Comparison of ENCODE assay signal across 10 mouse cellular contexts in the genomic region with DNA sequence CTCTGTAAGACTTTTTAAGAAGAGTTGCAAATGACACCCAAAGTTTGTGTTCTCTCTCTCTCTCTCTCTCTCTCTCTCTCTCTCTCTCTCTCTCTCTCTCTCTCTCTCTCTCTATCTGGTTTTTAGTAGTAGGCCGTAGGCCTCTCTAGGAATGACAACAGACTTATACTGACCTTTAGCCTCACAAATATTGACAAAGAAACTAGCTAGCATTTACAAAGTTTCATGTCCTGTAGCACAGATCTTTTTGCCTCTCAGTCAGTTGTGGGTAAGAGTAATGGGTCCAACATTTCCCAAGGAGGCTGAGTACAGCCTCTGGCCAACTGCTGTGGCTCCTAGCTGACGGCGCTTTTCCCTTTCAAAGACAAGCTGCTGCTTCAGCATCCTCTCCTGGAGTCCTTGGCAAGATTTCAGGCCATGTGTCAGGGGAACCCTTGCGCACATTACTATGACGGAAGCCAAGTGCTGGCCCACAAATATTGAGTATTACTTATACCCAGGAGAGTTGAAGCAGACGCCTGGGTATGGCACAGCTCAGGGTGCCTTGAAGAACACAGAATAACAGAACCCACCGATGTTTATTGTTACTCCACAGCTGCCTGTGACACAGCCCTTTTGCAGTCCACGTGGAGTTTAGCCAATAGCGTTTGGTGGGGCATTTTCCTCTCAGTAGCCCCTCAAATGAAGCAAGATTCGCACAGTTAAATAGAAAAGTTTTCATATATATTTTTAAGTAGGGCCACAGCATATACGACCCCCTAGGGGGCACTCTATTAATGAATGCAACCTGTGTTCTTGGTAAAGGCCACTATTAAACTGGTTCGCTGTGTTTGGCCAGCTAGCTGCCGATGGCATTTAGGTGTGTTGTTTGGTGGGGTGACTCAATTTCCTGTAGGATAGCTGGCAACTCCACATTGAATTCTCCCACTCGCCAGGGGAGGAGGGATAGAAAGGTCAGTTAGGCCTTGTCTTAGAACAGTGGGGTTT.
DNase-seq lines count a peak whose midpoint lies in the region; ATAC-seq lines count a peak whose summit lies in the region.
"Had no signal": no experiment of that assay in that cellular context is flagged by ENCODE, and none has a peak within 500 bp of the region (broad histone marks: within the 10 kb centered on the region; RNA-seq: fewer than 3 reads in every experiment).

No protein-coding gene starts in this region.

- H3K27ac ChIP-seq in midbrain, embryonic 11.5 days (ENCODE audit: low read depth, low read length): no peak overlapping the region
- no peak overlapping the region for H3K27ac ChIP-seq in midbrain, embryonic 15.5 days
- H3K27ac ChIP-seq in forebrain, embryonic 11.5 days (ENCODE audit: low read depth, low read length): no peak overlapping the region
- H3K27ac ChIP-seq: intestine, embryonic 15.5 days had no signal

- H3K9me3 ChIP-seq in midbrain, embryonic 11.5 days (ENCODE audit: control insufficient read depth, low read length): no peaks in the 10 kb centered on the region
- H3K9me3 ChIP-seq in midbrain, embryonic 15.5 days: no peaks in the 10 kb centered on the region
- no peaks in the 10 kb centered on the region for H3K9me3 ChIP-seq in forebrain, embryonic 11.5 days (ENCODE audit: control insufficient read depth, low read length)
- H3K9me3 ChIP-seq: intestine, embryonic 15.5 days had no signal

- no peak overlapping the region for H3K9ac ChIP-seq in midbrain, embryonic 11.5 days (ENCODE audit: low read length)
- no peak overlapping the region for H3K9ac ChIP-seq in midbrain, embryonic 15.5 days
- no peak overlapping the region for H3K9ac ChIP-seq in forebrain, embryonic 11.5 days (ENCODE audit: low read length)
- H3K9ac ChIP-seq: intestine, embryonic 15.5 days had no signal

- WGBS in midbrain, embryonic 11.5 days: 80% methylated on average over 14 of the region's 14 CpGs
- WGBS in midbrain, embryonic 15.5 days: 70% methylated on average over 14 of the region's 14 CpGs
- WGBS in forebrain, embryonic 11.5 days: 85% methylated on average over 14 of the region's 14 CpGs

- ATAC-seq in midbrain, embryonic 11.5 days (ENCODE audit: low FRiP score): no peak
- ATAC-seq in midbrain, embryonic 15.5 days (replicated peaks): no peak
- ATAC-seq in forebrain, embryonic 11.5 days (replicated peaks; ENCODE audit: low FRiP score): no peak
- ATAC-seq: intestine, embryonic 15.5 days had no signal

- H3K27me3 ChIP-seq in midbrain, embryonic 11.5 days (ENCODE audit: control insufficient read depth, insufficient read depth, low read length): no peaks in the 10 kb centered on the region
- H3K27me3 ChIP-seq in midbrain, embryonic 15.5 days (replicated peaks): no peaks in the 10 kb centered on the region
- H3K27me3 ChIP-seq in forebrain, embryonic 11.5 days (ENCODE audit: control insufficient read depth, insufficient read depth, low read length): no peaks in the 10 kb centered on the region
- H3K27me3 ChIP-seq: CH12.LX; intestine, embryonic 15.5 days had no signal

- H3K4me2 ChIP-seq in midbrain, embryonic 11.5 days: no peak overlapping the region
- no peak overlapping the region for H3K4me2 ChIP-seq in midbrain, embryonic 15.5 days
- no peak overlapping the region for H3K4me2 ChIP-seq in forebrain, embryonic 11.5 days (ENCODE audit: low read depth, low read length, severe bottlenecking)
- H3K4me2 ChIP-seq: intestine, embryonic 15.5 days had no signal

- H3K4me3 ChIP-seq in midbrain, embryonic 11.5 days (ENCODE audit: low read depth, low read length): no peak overlapping the region
- no peak overlapping the region for H3K4me3 ChIP-seq in midbrain, embryonic 15.5 days
- no peak overlapping the region for H3K4me3 ChIP-seq in forebrain, embryonic 11.5 days (ENCODE audit: low read depth, low read length)
- H3K4me3 ChIP-seq: intestine, embryonic 15.5 days had no signal

- no peaks in the 10 kb centered on the region for H3K36me3 ChIP-seq in midbrain, embryonic 11.5 days (ENCODE audit: control insufficient read depth, insufficient read depth, low read length)
- H3K36me3 ChIP-seq in midbrain, embryonic 15.5 days (replicated peaks): no peaks in the 10 kb centered on the region
- no peaks in the 10 kb centered on the region for H3K36me3 ChIP-seq in forebrain, embryonic 11.5 days (ENCODE audit: control insufficient read depth, insufficient read depth, low read length)
- H3K36me3 ChIP-seq: intestine, embryonic 15.5 days had no signal

- peaks cover 11% of the 10 kb centered on the region for H3K4me1 ChIP-seq in midbrain, embryonic 11.5 days (ENCODE audit: control insufficient read depth, insufficient read depth, low read length)
- peaks cover 20% of the 10 kb centered on the region for H3K4me1 ChIP-seq in midbrain, embryonic 15.5 days
- H3K4me1 ChIP-seq in forebrain, embryonic 11.5 days (replicated peaks; ENCODE audit: control insufficient read depth, insufficient read depth, low read length): peaks cover 6% of the 10 kb centered on the region; the same call in 1 of the 2 replicates

- peak; percentile 86 for DNase-seq in gastrocnemius, adult 18-20 months (ENCODE audit: low spot score)
- no peak for DNase-seq in gastrocnemius, postnatal 10 days
- peak; percentile 69 for DNase-seq in midbrain, embryonic 11.5 days (ENCODE audit: low spot score, missing footprints)
- DNase-seq in heart, postnatal 4 days: peak; percentile 52
- no peak for DNase-seq in right cerebral cortex, adult 2 months (ENCODE audit: low spot score in 2 of 2)
- no peak for DNase-seq in T-cell, adult 2 months (ENCODE audit: low spot score)
- no peak for DNase-seq in forebrain, embryonic 11.5 days (ENCODE audit: low spot score)

Comparison
In these comparisons a context has a peak if more than half of its experiments do, and no peak if none do; other contexts are left out.
1. DNase-seq: peak in gastrocnemius, adult 18-20 months (single experiment), midbrain, embryonic 11.5 days (single experiment) and heart, postnatal 4 days (single experiment); none in gastrocnemius, postnatal 10 days (single experiment), right cerebral cortex, adult 2 months (0 of 2), T-cell, adult 2 months (single experiment) and forebrain, embryonic 11.5 days (single experiment).